Mouse (Mus musculus) forebrain, embryonic 15.5 days (tissue): ENCODE results near the gene Galk2. TPM values are rescaled to one million over a fixed set of nuclear protein-coding genes. Genes with fewer than 3 reads are reported as not detected.

ENCODE experiments used
- ATAC-seq: fragments of 200-750 bp; cut with Nextera tagmentation; replicated peaks from 2 replicates; pipeline ENCODE4 v1.8.0; 2017; ENCODE audit warnings: mild to moderate bottlenecking, moderate TSS enrichment, moderate library complexity
- H3K27ac ChIP-seq: fragments of 300-500 bp; sonication (generic); replicated peaks from 2 replicates; pipeline ENCODE4 v1.5.1; 2015; ENCODE audit warnings: mild to moderate bottlenecking, inconsistent platforms
- H3K27me3 ChIP-seq: fragments of 300-500 bp; sonication (generic); 2 replicates; pipeline ENCODE4 v1.6.1; 2015; ENCODE audit warnings: inconsistent platforms
- H3K36me3 ChIP-seq: fragments of 300-500 bp; sonication (generic); 2 replicates; pipeline ENCODE4 v1.6.1; 2015; ENCODE audit warnings: mild to moderate bottlenecking, inconsistent platforms
- H3K4me1 ChIP-seq: fragments of 300-500 bp; sonication (generic); 2 replicates; pipeline ENCODE4 v1.6.1; 2015; ENCODE audit warnings: inconsistent platforms
- H3K4me2 ChIP-seq: fragments of 300-500 bp; sonication (generic); replicated peaks from 2 replicates; pipeline ENCODE4 v1.6.1; 2015; ENCODE audit warnings: mild to moderate bottlenecking, inconsistent platforms
- H3K4me3 ChIP-seq: fragments of 300-500 bp; sonication (generic); 2 replicates; pipeline ENCODE4 v1.5.1; 2015; ENCODE audit warnings: mild to moderate bottlenecking, inconsistent platforms
- H3K9ac ChIP-seq: fragments of 300-500 bp; sonication (generic); replicated peaks from 2 replicates; pipeline ENCODE4 v1.6.1; 2015; ENCODE audit warnings: mild to moderate bottlenecking, inconsistent platforms
- H3K9me3 ChIP-seq: fragments of 300-500 bp; sonication (generic); 2 replicates; pipeline ENCODE4 v1.6.1; 2016; ENCODE audit warnings: inconsistent platforms
- WGBS: fragments of 180-500 bp; shearing (Covaris S2); methylation state at CpG from one replicate; pipeline ENCODE4 v1.1.7; 2015; ENCODE audit warnings: mixed read lengths; 5-methylcytosine and 5-hydroxymethylcytosine counted together
- polyA plus RNA-seq: library from polyadenylated mRNA; unstranded; fragments of >200 nt; fragmentation: Nextera tagmentation; extraction: Ambion mirVana; gene quantifications from 2 replicates; pipeline ENCODE4 v1.2.1, GENCODE M21; 2015

Gene Galk2
- polyA plus RNA-seq, 1 experiment from 2014 or later = 29.1 TPM

DNA sequence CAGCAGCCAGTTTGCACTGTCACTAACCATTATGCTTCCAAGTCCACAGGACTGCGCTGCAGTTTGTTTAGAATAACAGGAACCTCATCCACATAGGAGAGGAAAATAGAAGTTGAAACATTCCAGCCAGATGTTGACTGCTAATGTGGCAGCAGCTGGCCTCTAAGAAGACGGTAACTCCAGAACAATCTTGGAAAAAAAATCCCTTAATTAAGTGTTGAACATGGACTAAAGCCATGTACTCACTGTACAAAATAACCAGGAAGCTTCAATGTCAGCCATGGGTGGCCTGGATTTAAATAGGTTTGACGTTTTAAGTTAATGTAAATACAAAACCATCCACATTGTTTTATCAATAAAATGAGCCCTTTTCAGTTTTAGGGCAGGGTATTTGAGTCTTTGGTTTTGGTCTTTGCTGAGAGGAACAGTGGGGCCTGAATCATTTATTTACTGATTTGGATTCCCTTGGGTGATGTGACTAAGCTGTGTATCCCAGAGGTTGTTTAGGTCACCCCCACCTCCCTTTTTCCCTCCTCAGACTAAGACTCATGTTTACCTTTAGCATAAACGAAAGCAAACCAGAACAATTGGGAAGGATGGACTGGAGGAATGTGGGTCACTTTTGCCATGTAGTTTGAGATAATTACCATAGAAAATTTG is 47.6 kb downstream of the Galk2 start:
- H3K9ac ChIP-seq = no peak overlapping the region
- H3K4me3 ChIP-seq = no peak overlapping the region
- H3K27ac ChIP-seq = no peak overlapping the region
- H3K27me3 ChIP-seq = no peaks in the 10 kb centered on the region
- H3K4me2 ChIP-seq = no peak overlapping the region
- H3K9me3 ChIP-seq = no peaks in the 10 kb centered on the region
- ATAC-seq = no peak
- WGBS = 84% methylated on average over 4 of the region's 4 CpGs
- H3K4me1 ChIP-seq = no peaks in the 10 kb centered on the region
- no peaks in the 10 kb centered on the region for H3K36me3 ChIP-seq

- H3K36me3 ChIP-seq = no peaks in the 10 kb centered on the region
- no peaks in the 10 kb centered on the region for H3K4me1 ChIP-seq
- no peak overlapping the region for H3K9ac ChIP-seq
- H3K27me3 ChIP-seq = no peaks in the 10 kb centered on the region
- WGBS = 80% methylated on average over 4 of the region's 4 CpGs
- no peak overlapping the region for H3K27ac ChIP-seq
- ATAC-seq = no peak
- H3K4me3 ChIP-seq = no peak overlapping the region
- no peak overlapping the region for H3K4me2 ChIP-seq
- H3K9me3 ChIP-seq = no peaks in the 10 kb centered on the region
Measured at GRCm38 (mm10) chr2:125907580-125908255, 48.8 kb downstream of the Galk2 start.

- WGBS = 77% methylated on average over 1 of the region's 1 CpGs
- H3K36me3 ChIP-seq = no peaks in the 10 kb centered on the region
- ATAC-seq = no peak
- no peak overlapping the region for H3K4me2 ChIP-seq
- no peaks in the 10 kb centered on the region for H3K27me3 ChIP-seq
- H3K9me3 ChIP-seq = no peaks in the 10 kb centered on the region
- 0 out of 2 replicates have a peak, but pooled peaks cover 3% of the 10 kb centered on the region for H3K4me1 ChIP-seq
- H3K9ac ChIP-seq = no peak overlapping the region
- H3K4me3 ChIP-seq = no peak overlapping the region
- H3K27ac ChIP-seq = no peak overlapping the region
Measured at GRCm38 (mm10) chr2:125914167-125914566, 55.3 kb downstream of the Galk2 start.

DNA sequence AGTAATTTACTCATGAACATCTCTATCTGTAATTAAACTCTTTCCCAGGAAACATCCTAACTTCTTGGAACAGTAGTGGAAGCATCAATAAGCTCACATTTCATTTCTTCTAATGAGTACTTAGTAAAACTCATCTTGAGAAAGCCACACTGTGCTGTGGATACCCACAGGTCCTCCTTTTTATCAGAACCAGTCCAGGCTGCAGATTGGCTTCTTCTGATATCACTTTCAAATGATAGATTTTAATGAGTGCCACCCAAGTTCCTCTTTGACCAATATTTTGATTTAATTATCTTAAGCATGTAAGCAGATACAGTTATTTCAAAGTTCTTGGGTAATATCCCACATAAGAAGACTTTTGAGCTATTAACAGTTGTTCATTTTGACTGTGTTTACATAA is 55.8 kb downstream of the Galk2 start:
- Histone ChIP-seq H3K36me3 (no peaks in the 10 kb centered on the region), H3K4me2 (no peak overlapping the region), H3K27me3 (no peaks in the 10 kb centered on the region), H3K9me3 (no peaks in the 10 kb centered on the region), H3K27ac (no peak overlapping the region), H3K9ac (no peak overlapping the region), H3K4me1 (0 out of 2 replicates have a peak, but pooled peaks cover 3% of the 10 kb centered on the region), H3K4me3 (no peak overlapping the region)
- ATAC-seq = no peak

DNA sequence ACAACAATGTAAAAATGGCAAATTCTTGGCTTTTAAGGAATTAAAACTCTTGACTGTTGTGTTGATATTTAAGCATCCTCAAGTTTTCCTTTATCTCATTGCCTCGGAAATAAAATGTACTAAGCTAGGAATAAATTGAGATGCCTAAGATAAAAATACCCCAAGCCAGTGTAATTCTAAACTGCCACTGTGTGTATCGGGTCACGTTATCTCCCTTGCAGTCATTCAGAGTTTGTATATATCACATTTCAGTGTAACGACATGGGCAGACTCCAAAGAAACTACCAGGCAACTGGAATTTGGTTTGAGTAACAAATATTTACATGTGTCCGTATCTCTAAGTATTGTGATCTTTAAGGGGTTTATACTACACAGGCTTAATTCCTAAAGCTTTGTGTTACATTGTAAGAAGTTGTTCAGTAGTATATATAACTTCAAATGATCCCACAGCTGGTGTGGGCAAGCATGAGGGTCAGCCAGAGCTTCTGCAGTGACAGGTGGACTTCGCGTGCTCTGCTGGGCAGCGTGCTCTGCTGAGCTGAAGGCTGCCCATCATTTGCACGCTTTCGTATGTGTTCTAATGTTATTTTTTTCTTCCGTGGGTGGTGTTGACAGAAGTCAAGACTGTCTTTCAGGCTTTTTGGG is 57.9 kb downstream of the Galk2 start:
- no peak overlapping the region for H3K27ac ChIP-seq
- no peak overlapping the region for H3K4me2 ChIP-seq
- H3K36me3 ChIP-seq = no peaks in the 10 kb centered on the region
- no peak for ATAC-seq
- H3K4me1 ChIP-seq = 0 out of 2 replicates have a peak, but pooled peaks cover 3% of the 10 kb centered on the region
- no peaks in the 10 kb centered on the region for H3K9me3 ChIP-seq
- H3K4me3 ChIP-seq = no peak overlapping the region
- WGBS = 72% methylated on average over 11 of the region's 11 CpGs
- H3K27me3 ChIP-seq = no peaks in the 10 kb centered on the region
- no peak overlapping the region for H3K9ac ChIP-seq

GRCm38 (mm10) chr2:125917297-125917679 is 58.4 kb downstream of the Galk2 start:
- Histone ChIP-seq H3K4me1 (0 out of 2 replicates have a peak, but pooled peaks cover 3% of the 10 kb centered on the region), H3K4me3 (no peak overlapping the region), H3K36me3 (no peaks in the 10 kb centered on the region), H3K9ac (no peak overlapping the region), H3K27ac (no peak overlapping the region), H3K4me2 (no peak overlapping the region), H3K27me3 (no peaks in the 10 kb centered on the region), H3K9me3 (no peaks in the 10 kb centered on the region)
- ATAC-seq = 0 out of 2 replicates have a peak, but pooled peaks have one; percentile 35
- WGBS = 18% methylated on average over 3 of the region's 3 CpGs

- H3K4me1 ChIP-seq = 0 out of 2 replicates have a peak, but pooled peaks cover 3% of the 10 kb centered on the region
- H3K4me3 ChIP-seq = no peak overlapping the region
- no peak overlapping the region for H3K27ac ChIP-seq
- no peaks in the 10 kb centered on the region for H3K27me3 ChIP-seq
- no peak for ATAC-seq
- no peak overlapping the region for H3K4me2 ChIP-seq
- H3K36me3 ChIP-seq = no peaks in the 10 kb centered on the region
- 44% methylated on average over 5 of the region's 5 CpGs for WGBS
- H3K9ac ChIP-seq = no peak overlapping the region
- no peaks in the 10 kb centered on the region for H3K9me3 ChIP-seq
Measured at GRCm38 (mm10) chr2:125921273-125921672, 62.4 kb downstream of the Galk2 start.

- H3K9me3 ChIP-seq = no peaks in the 10 kb centered on the region
- H3K27ac ChIP-seq = no peak overlapping the region
- H3K9ac ChIP-seq = no peak overlapping the region
- no peak overlapping the region for H3K4me3 ChIP-seq
- no peak for ATAC-seq
- H3K36me3 ChIP-seq = no peaks in the 10 kb centered on the region
- no peak overlapping the region for H3K4me2 ChIP-seq
- WGBS = 96% methylated on average over 5 of the region's 5 CpGs
- H3K27me3 ChIP-seq = no peaks in the 10 kb centered on the region
- H3K4me1 ChIP-seq = 0 out of 2 replicates have a peak, but pooled peaks cover under 1% of the 10 kb centered on the region
Measured at GRCm38 (mm10) chr2:125922149-125922548, 63.2 kb downstream of the Galk2 start.

DNA sequence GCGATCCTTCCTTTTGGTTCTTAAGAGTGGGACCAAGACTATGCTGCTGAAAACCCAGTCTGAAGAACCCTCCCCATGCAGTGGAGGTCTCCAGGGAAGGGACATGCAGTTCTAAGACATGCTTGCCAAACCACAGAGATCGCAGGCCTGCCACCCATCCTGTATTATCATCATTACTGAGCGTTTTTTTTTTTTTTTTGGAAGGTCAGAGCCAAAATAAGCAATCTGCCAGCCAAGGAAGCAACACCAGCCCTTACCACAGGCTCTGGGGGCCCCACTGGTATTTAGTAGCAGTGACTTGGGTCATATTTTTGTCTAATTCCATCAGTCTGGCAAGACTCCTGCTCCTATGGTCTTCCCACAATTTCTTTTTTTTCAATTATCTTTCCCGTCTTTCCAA is 64.0 kb downstream of the Galk2 start:
- no peaks in the 10 kb centered on the region for H3K4me1 ChIP-seq
- H3K9ac ChIP-seq = no peak overlapping the region
- H3K27ac ChIP-seq = no peak overlapping the region
- H3K4me3 ChIP-seq = no peak overlapping the region
- no peak for ATAC-seq
- H3K27me3 ChIP-seq = no peaks in the 10 kb centered on the region
- no peak overlapping the region for H3K4me2 ChIP-seq
- no peaks in the 10 kb centered on the region for H3K9me3 ChIP-seq
- 82% methylated on average over 4 of the region's 4 CpGs for WGBS
- H3K36me3 ChIP-seq = no peaks in the 10 kb centered on the region

GRCm38 (mm10) chr2:125923346-125923745 is 64.4 kb downstream of the Galk2 start:
- Histone ChIP-seq H3K4me3 (no peak overlapping the region), H3K9ac (no peak overlapping the region), H3K36me3 (no peaks in the 10 kb centered on the region), H3K4me1 (no peaks in the 10 kb centered on the region), H3K4me2 (no peak overlapping the region), H3K27ac (no peak overlapping the region), H3K9me3 (no peaks in the 10 kb centered on the region), H3K27me3 (no peaks in the 10 kb centered on the region)
- 93% methylated on average over 5 of the region's 5 CpGs for WGBS
- no peak for ATAC-seq

DNA sequence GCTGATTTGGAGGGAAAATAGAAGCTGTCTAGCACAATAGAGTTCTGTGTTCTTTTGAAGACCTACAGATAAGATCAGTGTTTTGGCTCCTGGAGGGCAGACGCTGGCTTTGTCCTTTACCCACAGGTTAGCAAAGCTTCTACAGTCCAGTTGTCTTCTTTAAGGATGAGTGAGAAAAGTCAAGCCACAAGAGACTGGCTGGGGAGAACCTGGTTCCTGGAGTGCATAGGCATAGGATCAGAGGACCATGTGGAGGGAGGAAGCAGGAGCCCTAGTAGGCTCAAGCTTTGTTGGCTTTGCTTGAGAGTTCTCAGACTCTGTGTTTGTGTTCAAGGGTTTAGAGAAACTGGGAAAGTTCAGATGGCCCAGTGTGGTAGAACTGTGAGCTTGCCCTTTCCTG is 65.6 kb downstream of the Galk2 start:
- H3K9me3 ChIP-seq = no peaks in the 10 kb centered on the region
- 80% methylated on average over 1 of the region's 1 CpGs for WGBS
- H3K9ac ChIP-seq = no peak overlapping the region
- no peaks in the 10 kb centered on the region for H3K27me3 ChIP-seq
- H3K36me3 ChIP-seq = no peaks in the 10 kb centered on the region
- no peak for ATAC-seq
- no peak overlapping the region for H3K4me2 ChIP-seq
- H3K4me3 ChIP-seq = no peak overlapping the region
- no peaks in the 10 kb centered on the region for H3K4me1 ChIP-seq
- H3K27ac ChIP-seq = no peak overlapping the region

DNA sequence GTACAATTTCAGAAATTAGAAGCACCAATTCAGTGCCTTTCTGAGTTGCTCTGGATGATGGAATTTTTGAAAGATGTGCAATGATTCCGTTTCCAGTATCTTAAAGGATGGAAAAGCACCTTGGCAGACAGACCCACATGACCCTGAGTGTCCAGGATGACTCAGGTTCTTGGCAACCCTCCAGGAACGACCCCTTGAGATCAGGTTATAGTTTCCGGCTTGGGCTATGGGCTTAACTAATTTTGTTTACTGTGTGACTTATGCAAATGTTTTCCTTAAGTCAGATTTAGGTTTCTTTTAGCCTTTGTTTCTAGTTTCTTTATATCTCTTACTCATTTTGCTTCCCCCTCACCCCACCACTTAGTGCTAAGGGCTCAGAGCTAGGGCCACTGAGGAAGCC is 66.2 kb downstream of the Galk2 start:
- H3K27me3 ChIP-seq = no peaks in the 10 kb centered on the region
- no peak overlapping the region for H3K27ac ChIP-seq
- H3K9ac ChIP-seq = no peak overlapping the region
- H3K4me2 ChIP-seq = no peak overlapping the region
- no peak for ATAC-seq
- no peaks in the 10 kb centered on the region for H3K4me1 ChIP-seq
- no peaks in the 10 kb centered on the region for H3K9me3 ChIP-seq
- H3K4me3 ChIP-seq = no peak overlapping the region
- WGBS = 78% methylated on average over 3 of the region's 3 CpGs
- H3K36me3 ChIP-seq = no peaks in the 10 kb centered on the region
